Mouse (Mus musculus) layer of hippocampus, adult 8-10 months (tissue): ENCODE data around the gene Dnajc19. TPM values are rescaled to one million over a fixed set of nuclear protein-coding genes. Genes with fewer than 3 reads are reported as not detected.

Source experiments
- DNase-seq, 2 experiments: peaks; one replicate each; pipeline ENCODE4 v3.0.0; 2022; ENCODE audit warnings: low spot score in 2 of 2
- total RNA-seq, 4 experiments: library from RNA; stranded (reverse); gene quantifications; 2 replicates each; pipeline ENCODE4 v1.2.4; 2022

Gene Dnajc19
- total RNA-seq, 4 experiments from 2014 or later = 41.3 to 59.3 (median 53.6) TPM

GRCm38 (mm10) chr3:34030601-34031000, 50.5 kb downstream of the Dnajc19 start:
- DNase-seq = no peak

GRCm38 (mm10) chr3:34028935-34029334, 52.2 kb downstream of the Dnajc19 start:
- DNase-seq = no peak

GRCm38 (mm10) chr3:34021259-34021828, 59.8 kb downstream of the Dnajc19 start:
- no peak for DNase-seq

- no peak for DNase-seq
Observed at GRCm38 (mm10) chr3:34020382-34021258, 60.5 kb downstream of the Dnajc19 start.

DNA sequence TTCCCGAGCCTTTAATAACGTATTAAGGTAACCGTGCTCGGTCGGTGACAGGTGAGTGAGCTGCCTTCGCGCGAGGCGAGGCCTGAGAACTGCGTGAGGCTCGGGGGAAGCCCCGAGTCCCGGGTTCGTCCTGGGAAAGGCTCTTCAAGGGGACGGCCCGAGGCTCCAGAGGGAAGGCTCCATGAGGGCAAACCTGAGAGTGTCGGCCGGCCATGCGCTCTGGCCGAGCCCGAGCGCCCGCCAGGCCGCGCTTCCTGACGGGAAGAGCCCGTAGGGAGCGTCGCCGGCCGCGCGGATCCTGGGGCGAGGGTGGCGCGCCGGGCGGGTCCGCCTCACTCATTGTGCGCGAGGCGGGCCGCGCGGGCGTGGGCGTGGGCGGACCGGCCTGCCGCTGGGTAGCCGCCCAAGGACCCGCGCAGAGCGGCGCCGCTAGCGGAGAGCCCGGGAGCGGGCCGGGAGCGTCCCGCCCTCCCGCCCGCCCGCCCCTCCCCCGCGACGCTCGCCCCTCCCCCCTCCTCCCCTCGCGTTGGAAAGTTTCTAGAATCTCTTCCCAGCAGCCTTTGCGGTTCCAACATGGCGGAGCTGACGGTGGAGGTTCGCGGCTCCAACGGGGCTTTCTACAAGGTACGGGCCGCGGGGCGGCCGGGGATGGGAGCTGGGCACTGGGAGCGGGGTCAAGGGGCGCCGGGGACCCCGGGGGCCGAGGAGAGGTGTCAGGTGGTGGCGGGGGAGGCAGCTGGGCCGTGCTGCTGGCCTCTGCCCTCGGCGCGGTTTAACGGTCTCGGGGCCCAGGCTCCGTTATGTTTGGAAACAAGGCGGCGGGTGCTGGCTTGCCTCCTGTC, 61.4 kb downstream of the Dnajc19 start, which contains the start of gene Fxr1:
Gene Fxr1 (plus strand): TSS at position 404 of the 842 bp plus-strand sequence.
- peak; percentile 60 to 78 for DNase-seq

DNA sequence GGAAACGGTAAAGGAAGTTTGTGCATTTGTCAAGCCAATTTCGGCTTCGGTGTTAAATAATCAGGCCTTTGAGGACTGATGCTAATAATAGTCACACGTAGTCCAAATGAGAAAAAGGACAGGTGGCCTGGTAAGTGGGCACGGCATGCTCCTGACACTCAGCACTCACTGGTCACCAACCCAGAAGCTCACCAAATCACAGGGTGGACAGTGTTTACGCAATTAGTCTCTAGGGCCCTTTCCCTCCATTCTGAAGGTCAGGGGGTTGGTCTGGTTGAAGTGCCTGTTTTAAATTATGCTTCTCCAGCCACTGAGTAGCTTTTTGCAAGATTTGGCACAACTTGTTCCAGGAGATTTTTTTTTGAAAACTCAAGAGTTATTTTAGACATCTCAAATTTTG, 72.9 kb downstream of the Dnajc19 start:
- no peak for DNase-seq

- DNase-seq = no peak
Observed at GRCm38 (mm10) chr3:34007611-34008010, 73.5 kb downstream of the Dnajc19 start.

DNA sequence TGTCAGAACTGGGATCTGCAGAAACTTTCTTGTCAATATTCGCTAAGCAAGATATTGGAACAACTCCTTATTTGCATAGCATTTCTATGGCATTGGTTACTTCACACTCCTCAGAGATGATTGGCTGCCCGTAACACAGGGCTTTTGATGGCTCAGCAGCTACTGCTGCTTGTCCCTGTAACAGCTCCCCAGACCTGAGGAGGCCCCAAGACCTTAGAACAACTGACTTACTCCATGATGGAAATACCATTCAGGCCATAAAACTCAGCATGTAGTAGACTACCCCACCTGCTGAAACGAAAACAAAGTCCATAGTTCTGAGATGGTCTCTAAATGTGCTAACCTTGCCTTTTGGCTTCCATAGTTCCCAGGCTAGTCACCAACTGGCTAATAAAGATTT, 74.3 kb downstream of the Dnajc19 start:
- DNase-seq = no peak

GRCm38 (mm10) chr3:34006301-34006700, 74.8 kb downstream of the Dnajc19 start:
- DNase-seq = no peak

Other genes starting within 250 kb of the Dnajc19 start
- 10 to 100 TPM; 22.9 to 30.3 (median 27.3) TPM for gene Ccdc39, start 237.0 kb downstream of the Dnajc19 start, total RNA-seq
- 10 to 100 TPM; 77.0 to 94.6 (median 88.5) TPM for gene Fxr1, start 61.4 kb downstream of the Dnajc19 start, total RNA-seq